Mouse (Mus musculus): ENCODE measurements around the gene Tsga10ip. TPM values are rescaled to one million over a fixed set of nuclear protein-coding genes. Genes with fewer than 3 reads are reported as not detected.

Tsga10ip gene
- polyA plus RNA-seq, 1 experiment from 2014 or later, result not detected

GRCm38 (mm10) chr19:5425906-5426565 lies 23.7 kb upstream of the Tsga10ip start:
- H3K9me3 ChIP-seq (replicated peaks; ENCODE audit: control insufficient read depth, low read length, poor library complexity, severe bottlenecking), result no peaks in the 10 kb centered on the region
- H3K27me3 ChIP-seq (ENCODE audit: control insufficient read depth, insufficient read depth, low read depth, low read length), result no peaks in the 10 kb centered on the region
- no peak for ATAC-seq
- peak overlapping the region; percentile 95 for H3K9ac ChIP-seq (ENCODE audit: low read depth, low read length)
- peaks cover 32% of the 10 kb centered on the region for H3K4me1 ChIP-seq (ENCODE audit: control insufficient read depth, insufficient read depth, low read length)
- 90% methylated on average over 18 of the region's 18 CpGs for whole genome bisulfite sequencing
- peak overlapping the region; percentile 92 for H3K27ac ChIP-seq (ENCODE audit: low read length)
- H3K4me2 ChIP-seq (ENCODE audit: low read length), result peak overlapping the region; percentile 84
- H3K36me3 ChIP-seq (ENCODE audit: control insufficient read depth, insufficient read depth, low read length), result peaks cover 9% of the 10 kb centered on the region; the same call in 1 of the 2 replicates
- H3K4me3 ChIP-seq (ENCODE audit: low read depth, low read length), result peak overlapping the region; percentile 62

- H3K27ac ChIP-seq (ENCODE audit: low read length), result peak within 1 kb of the TSS; percentile 92
- H3K4me3 ChIP-seq (ENCODE audit: low read depth, low read length), result peak within 1 kb of the TSS; percentile 62
- under 1% methylated on average over 70 of the region's 87 CpGs for WGBS
- peak; percentile 91 for ATAC-seq
- no peaks in the 10 kb centered on the region for H3K9me3 ChIP-seq (replicated peaks; ENCODE audit: control insufficient read depth, low read length, poor library complexity, severe bottlenecking)
- peak within 1 kb of the TSS; percentile 96 for H3K4me2 ChIP-seq (ENCODE audit: low read length)
- peak within 1 kb of the TSS; percentile 95 for H3K9ac ChIP-seq (ENCODE audit: low read depth, low read length)
- no peaks in the 10 kb centered on the region for H3K27me3 ChIP-seq (ENCODE audit: control insufficient read depth, insufficient read depth, low read depth, low read length)
- peaks cover 32% of the 10 kb centered on the region for H3K4me1 ChIP-seq (ENCODE audit: control insufficient read depth, insufficient read depth, low read length)
- peaks cover 11% of the 10 kb centered on the region; the same call in 1 of the 2 replicates for H3K36me3 ChIP-seq (ENCODE audit: control insufficient read depth, insufficient read depth, low read length)
These were observed 22.7 kb upstream of the Tsga10ip start, which contains the start of the genes Drap1 and AI837181 for GRCm38 (mm10) chr19:5424782-5425741. Drap1 (minus strand) TSS chr19:5424979. AI837181 (plus strand) TSS chr19:5425144.

DNA sequence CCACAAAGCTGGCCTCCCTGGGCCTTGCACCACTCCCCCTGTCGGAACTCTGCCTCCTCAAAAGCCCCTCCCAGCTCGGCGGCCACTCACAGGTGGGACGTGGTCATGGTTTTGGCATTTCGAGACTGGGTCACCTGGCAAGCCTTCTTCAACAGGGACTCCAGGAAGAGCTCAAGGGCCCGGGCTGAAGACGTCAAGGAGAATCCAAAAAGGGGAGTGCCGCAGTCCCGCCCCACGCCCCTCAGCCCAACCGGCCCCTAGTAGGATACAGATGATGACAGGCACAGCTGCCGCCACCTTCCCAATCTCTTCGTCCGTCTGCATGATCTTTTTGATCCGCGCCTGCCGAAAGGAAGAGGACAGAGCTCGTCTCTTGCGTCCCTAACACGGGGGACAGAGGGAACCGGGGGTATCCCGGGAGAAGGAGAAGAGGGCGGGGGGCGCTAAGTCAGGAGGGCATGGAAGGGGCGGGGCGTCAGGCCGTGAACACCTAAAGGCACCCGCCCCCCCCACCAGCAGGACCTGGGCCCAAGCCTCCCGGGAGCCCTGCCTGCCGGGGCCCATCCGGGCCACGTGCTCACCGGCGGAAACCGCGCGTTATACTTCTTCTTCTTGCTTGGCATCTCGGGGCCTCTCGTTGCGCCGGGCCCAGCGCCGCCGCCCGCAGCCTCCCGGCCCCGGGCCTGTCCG lies 21.9 kb upstream of the Tsga10ip start:
- H3K9me3 ChIP-seq (replicated peaks; ENCODE audit: control insufficient read depth, low read length, poor library complexity, severe bottlenecking), result no peaks in the 10 kb centered on the region
- WGBS, result 0% methylated on average over 44 of the region's 48 CpGs
- peaks cover 32% of the 10 kb centered on the region for H3K4me1 ChIP-seq (ENCODE audit: control insufficient read depth, insufficient read depth, low read length)
- peak overlapping the region; percentile 81 for H3K9ac ChIP-seq (ENCODE audit: low read depth, low read length)
- no peaks in the 10 kb centered on the region for H3K27me3 ChIP-seq (ENCODE audit: control insufficient read depth, insufficient read depth, low read depth, low read length)
- ATAC-seq, result peak; percentile 56
- H3K4me3 ChIP-seq (ENCODE audit: low read depth, low read length), result peak overlapping the region; percentile 62
- peak overlapping the region; percentile 96 for H3K4me2 ChIP-seq (ENCODE audit: low read length)
- peak overlapping the region; percentile 87 for H3K27ac ChIP-seq (ENCODE audit: low read length)
- peaks cover 11% of the 10 kb centered on the region; the same call in 1 of the 2 replicates for H3K36me3 ChIP-seq (ENCODE audit: control insufficient read depth, insufficient read depth, low read length)

DNA sequence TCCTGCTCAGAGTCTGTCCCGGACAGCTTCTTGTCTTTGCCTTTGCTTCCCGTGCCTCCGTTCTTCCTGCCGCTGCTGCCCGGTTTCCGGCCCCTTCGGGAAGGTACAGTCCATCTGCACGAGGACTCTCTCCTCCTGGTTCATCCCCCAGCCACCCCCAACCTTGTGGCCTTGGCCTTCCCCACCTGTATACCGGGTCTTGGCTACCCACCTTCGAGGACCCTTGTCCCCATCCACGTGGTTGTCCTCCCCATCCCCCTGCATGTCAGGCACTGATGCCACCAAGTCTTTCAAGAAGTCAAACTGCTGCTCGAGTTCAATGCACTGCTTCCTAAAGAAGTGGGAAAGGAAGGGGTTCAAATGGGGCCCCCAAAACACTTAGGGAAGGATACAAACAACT lies 21.2 kb upstream of the Tsga10ip start:
- Histone ChIP-seq H3K4me3 (ENCODE audit: low read depth, low read length) (peak overlapping the region; percentile 62), H3K4me2 (ENCODE audit: low read length) (peak overlapping the region; percentile 96), H3K36me3 (ENCODE audit: control insufficient read depth, insufficient read depth, low read length) (peaks cover 11% of the 10 kb centered on the region; the same call in 1 of the 2 replicates), H3K9me3 (replicated peaks; ENCODE audit: control insufficient read depth, low read length, poor library complexity, severe bottlenecking) (no peaks in the 10 kb centered on the region), H3K9ac (ENCODE audit: low read depth, low read length) (peak overlapping the region; percentile 81), H3K27ac (ENCODE audit: low read length) (peak overlapping the region; percentile 87), H3K4me1 (ENCODE audit: control insufficient read depth, insufficient read depth, low read length) (peaks cover 32% of the 10 kb centered on the region), H3K27me3 (ENCODE audit: control insufficient read depth, insufficient read depth, low read depth, low read length) (no peaks in the 10 kb centered on the region)
- no peak for ATAC-seq
- 68% methylated on average over 12 of the region's 12 CpGs for WGBS

DNA sequence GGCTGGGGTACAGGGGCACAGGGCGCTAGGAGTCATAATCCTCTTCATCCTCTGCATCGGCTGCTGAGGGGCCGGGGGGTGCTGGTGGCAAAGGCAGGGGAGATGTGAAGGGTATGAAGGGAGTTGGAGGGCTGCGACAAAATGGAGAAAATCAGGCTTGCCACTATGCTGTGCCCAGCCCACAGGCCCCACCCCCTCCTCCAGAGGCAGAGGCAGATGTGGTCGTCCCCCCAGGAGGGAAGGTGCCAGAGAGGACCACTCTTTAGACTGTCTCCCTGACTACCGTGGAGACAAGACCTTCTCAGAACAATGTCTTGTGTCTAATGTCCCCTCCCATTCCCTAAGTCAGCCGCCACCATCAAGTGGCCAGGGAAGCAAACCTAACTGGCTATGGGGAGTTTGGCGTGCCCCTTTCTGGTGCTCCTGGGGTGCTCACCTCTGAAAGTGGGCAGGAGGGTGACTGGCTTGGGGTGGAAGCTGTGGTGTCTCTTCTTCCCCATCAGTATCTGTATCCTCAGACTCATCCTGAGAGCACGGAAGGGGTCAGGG lies 20.6 kb upstream of the Tsga10ip start:
- peaks cover 32% of the 10 kb centered on the region for H3K4me1 ChIP-seq (ENCODE audit: control insufficient read depth, insufficient read depth, low read length)
- H3K4me3 ChIP-seq (ENCODE audit: low read depth, low read length), result peak overlapping the region; percentile 62; the same call in 1 of the 2 replicates
- 72% methylated on average over 9 of the region's 9 CpGs for WGBS
- H3K9ac ChIP-seq (ENCODE audit: low read depth, low read length), result peak overlapping the region; percentile 81
- no peaks in the 10 kb centered on the region for H3K9me3 ChIP-seq (replicated peaks; ENCODE audit: control insufficient read depth, low read length, poor library complexity, severe bottlenecking)
- no peak overlapping the region for H3K27ac ChIP-seq (ENCODE audit: low read length)
- H3K4me2 ChIP-seq (ENCODE audit: low read length), result peak overlapping the region; percentile 96
- ATAC-seq, result no peak
- H3K36me3 ChIP-seq (ENCODE audit: control insufficient read depth, insufficient read depth, low read length), result peaks cover 11% of the 10 kb centered on the region; the same call in 1 of the 2 replicates
- H3K27me3 ChIP-seq (ENCODE audit: control insufficient read depth, insufficient read depth, low read depth, low read length), result no peaks in the 10 kb centered on the region

GRCm38 (mm10) chr19:5422267-5422666 lies 19.9 kb upstream of the Tsga10ip start:
- H3K9me3 ChIP-seq (replicated peaks; ENCODE audit: control insufficient read depth, low read length, poor library complexity, severe bottlenecking), result no peaks in the 10 kb centered on the region
- ATAC-seq, result no peak
- H3K4me2 ChIP-seq (ENCODE audit: low read length), result no peak overlapping the region
- peaks cover 32% of the 10 kb centered on the region for H3K4me1 ChIP-seq (ENCODE audit: control insufficient read depth, insufficient read depth, low read length)
- 86% methylated on average over 10 of the region's 10 CpGs for WGBS
- no peak overlapping the region for H3K4me3 ChIP-seq (ENCODE audit: low read depth, low read length)
- no peak overlapping the region for H3K27ac ChIP-seq (ENCODE audit: low read length)
- no peaks in the 10 kb centered on the region for H3K27me3 ChIP-seq (ENCODE audit: control insufficient read depth, insufficient read depth, low read depth, low read length)
- peaks cover 10% of the 10 kb centered on the region; the same call in 1 of the 2 replicates for H3K36me3 ChIP-seq (ENCODE audit: control insufficient read depth, insufficient read depth, low read length)
- no peak overlapping the region for H3K9ac ChIP-seq (ENCODE audit: low read depth, low read length)

- H3K27me3 ChIP-seq (ENCODE audit: control insufficient read depth, insufficient read depth, low read depth, low read length), result no peaks in the 10 kb centered on the region
- 95% methylated on average over 5 of the region's 5 CpGs for WGBS
- peaks cover 7% of the 10 kb centered on the region; the same call in 1 of the 2 replicates for H3K36me3 ChIP-seq (ENCODE audit: control insufficient read depth, insufficient read depth, low read length)
- H3K4me3 ChIP-seq (ENCODE audit: low read depth, low read length), result no peak overlapping the region
- H3K4me2 ChIP-seq (ENCODE audit: low read length), result no peak overlapping the region
- H3K27ac ChIP-seq (ENCODE audit: low read length), result no peak overlapping the region
- peaks cover 30% of the 10 kb centered on the region for H3K4me1 ChIP-seq (ENCODE audit: control insufficient read depth, insufficient read depth, low read length)
- no peaks in the 10 kb centered on the region for H3K9me3 ChIP-seq (replicated peaks; ENCODE audit: control insufficient read depth, low read length, poor library complexity, severe bottlenecking)
- no peak overlapping the region for H3K9ac ChIP-seq (ENCODE audit: low read depth, low read length)
- no peak for ATAC-seq
These were observed 19.5 kb upstream of the Tsga10ip start for GRCm38 (mm10) chr19:5421784-5422183.

DNA sequence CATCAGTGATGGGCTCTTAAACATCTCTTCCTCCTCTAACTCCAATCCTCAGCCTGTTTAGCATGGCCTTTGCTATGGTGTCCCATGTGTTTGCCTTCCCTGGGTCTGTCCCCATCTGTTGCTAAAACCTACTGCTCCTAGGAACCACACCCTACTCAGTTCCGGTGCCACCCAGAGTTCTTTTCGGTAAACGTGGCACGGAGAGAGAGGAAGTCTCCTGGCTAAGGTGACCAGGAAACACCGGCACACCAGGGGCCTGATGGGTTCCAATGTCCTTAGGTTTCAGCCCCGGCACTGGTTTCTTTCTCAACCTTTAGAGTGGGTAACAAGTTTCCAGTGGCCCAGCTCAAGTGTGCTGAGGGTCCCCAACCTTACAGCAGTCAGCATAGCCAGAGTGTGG lies 18.3 kb upstream of the Tsga10ip start:
- Histone ChIP-seq H3K9me3 (replicated peaks; ENCODE audit: control insufficient read depth, low read length, poor library complexity, severe bottlenecking) (no peaks in the 10 kb centered on the region), H3K27me3 (ENCODE audit: control insufficient read depth, insufficient read depth, low read depth, low read length) (no peaks in the 10 kb centered on the region), H3K36me3 (ENCODE audit: control insufficient read depth, insufficient read depth, low read length) (peaks cover 7% of the 10 kb centered on the region; the same call in 1 of the 2 replicates), H3K4me2 (ENCODE audit: low read length) (no peak overlapping the region), H3K4me3 (ENCODE audit: low read depth, low read length) (no peak overlapping the region), H3K9ac (ENCODE audit: low read depth, low read length) (no peak overlapping the region), H3K27ac (ENCODE audit: low read length) (no peak overlapping the region), H3K4me1 (ENCODE audit: control insufficient read depth, insufficient read depth, low read length) (peaks cover 18% of the 10 kb centered on the region)
- ATAC-seq, result no peak
- 93% methylated on average over 6 of the region's 6 CpGs for WGBS

All from midbrain, embryonic 16.5 days (tissue).